Mouse (Mus musculus): ENCODE measurements at regions not wholly inside any gene's neighbourhood (a gene's known extent, or its start where the extent isn't known, plus 50 kb on each side); places are given as distances from the start of the nearest gene placed in this dataset.
A peak's percentile ranks its signal among the peaks of the same experiment; 100 is the strongest.

DNA sequence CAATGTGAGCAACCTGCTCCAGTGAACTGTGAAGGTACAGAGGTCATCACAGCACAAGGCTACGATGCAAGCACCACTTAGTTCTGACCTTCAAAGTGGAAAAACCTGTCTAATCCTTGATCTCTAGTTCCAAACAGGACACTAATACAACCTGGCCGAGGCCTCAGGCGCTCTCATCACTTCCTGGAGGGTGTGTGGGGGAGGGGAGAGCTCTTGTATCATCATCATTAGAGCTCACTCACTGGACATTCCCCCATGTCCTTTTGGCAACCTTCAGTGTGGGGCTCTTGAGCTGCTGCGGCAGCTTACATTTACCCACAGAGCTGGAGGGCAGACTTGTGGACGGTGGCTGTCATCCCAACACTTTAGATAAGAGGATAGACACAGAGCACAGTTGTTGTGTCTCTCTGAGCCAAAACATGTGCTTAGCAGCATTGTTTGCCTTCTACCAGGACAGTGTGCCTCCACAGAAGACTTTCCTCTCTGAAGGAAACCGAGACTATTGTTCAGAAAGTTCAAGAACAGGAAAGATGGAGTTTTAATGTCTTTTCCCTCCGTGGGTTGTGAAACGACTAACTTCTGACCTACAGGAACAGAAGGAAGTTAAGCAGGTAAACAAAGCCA, 115.2 kb upstream of the Mylip start:
- DNase-seq (ENCODE audit: extremely low read depth, low read depth, low spot score): no peak

DNA sequence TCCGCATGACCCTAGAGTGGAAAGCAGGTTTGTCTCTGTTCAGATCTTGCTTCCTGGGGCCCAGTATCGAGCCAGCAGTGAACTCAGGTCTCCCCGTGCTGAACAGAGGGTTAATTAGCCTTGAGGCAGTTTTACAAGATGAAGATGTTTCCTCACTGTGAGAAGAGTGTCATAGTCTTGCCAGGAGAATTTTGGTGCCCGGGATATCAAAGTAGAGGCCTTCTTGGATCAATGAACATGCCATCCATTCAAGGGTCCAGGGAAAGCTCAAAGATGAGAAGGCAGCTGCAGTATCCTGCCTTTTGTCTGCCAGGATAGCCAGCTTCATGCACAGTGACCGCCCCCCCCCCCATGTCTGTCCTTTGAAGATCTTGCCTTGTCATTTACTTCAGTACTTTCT, 114.2 kb upstream of the Mylip start:
- DNase-seq (ENCODE audit: extremely low read depth, low read depth, low spot score): no peak

DNA sequence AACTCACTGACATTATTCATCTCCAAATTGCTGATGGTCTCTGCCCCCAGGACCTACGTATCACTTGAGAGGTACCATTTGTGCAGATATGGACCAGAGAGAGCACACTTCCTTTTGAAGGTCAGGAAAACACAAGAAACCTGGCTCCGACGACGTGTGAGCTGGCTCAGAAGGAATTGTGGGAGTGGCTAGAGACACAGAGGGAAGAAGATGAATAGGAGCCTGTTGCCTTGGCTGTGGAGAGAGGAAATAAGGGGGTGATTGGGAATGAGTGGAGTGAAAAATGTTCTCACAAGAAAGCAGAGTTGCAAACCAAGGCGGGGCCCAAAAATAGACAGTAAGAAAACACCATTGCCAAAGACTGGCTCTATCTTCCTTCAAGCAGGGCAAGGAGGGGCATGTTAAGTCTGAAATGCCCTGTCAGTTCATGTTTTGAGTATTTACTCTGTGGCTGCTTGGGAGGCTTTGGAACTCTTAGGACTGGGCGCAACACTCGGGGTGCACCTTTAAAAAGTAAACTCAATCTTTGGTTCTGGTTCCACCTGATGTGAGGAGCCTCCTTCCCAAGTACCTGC, 111.6 kb upstream of the Mylip start:
- no peak for DNase-seq (ENCODE audit: extremely low read depth, low read depth, low spot score)

DNA sequence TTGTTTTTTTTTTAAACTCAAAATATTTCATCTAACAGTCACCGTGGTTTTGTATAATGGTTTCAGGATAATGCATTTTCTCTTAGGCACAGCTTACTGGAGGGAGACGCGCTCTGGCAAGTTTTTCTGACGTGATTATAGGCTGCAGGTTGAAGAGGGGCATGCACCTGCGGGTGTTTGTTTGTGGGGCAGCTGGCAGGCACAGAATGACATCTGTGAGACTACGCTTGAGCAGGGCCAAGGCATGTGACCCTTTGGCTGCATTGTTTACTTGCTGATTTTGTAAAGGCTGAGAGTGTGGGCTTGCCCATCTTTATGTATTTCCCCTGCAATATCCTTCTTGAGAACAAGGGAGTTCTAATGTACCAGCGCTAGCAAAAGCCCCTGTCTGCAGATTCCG, 108.4 kb upstream of the Mylip start:
- DNase-seq (ENCODE audit: extremely low read depth, low read depth, low spot score): no peak

DNA sequence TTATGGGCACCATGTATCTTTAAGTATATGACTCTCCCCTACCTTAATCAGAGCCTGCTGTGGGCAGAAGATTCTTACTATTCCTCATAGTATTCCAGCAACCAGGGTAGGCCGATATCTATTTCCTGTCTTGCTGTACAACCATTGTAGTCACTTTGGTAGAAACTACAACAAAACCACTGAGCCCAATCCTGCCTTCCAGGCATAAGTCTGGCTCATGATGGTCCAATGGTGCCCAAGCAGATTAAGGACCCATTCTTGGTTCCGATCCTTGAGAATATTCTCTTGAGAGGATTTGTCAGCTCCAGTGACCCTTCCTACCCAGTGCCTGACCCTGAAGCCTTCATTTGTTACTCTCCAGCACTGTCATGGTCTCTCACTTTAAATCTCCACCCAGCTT, 102.9 kb upstream of the Mylip start:
- DNase-seq (ENCODE audit: extremely low read depth, low read depth, low spot score): no peak

DNA sequence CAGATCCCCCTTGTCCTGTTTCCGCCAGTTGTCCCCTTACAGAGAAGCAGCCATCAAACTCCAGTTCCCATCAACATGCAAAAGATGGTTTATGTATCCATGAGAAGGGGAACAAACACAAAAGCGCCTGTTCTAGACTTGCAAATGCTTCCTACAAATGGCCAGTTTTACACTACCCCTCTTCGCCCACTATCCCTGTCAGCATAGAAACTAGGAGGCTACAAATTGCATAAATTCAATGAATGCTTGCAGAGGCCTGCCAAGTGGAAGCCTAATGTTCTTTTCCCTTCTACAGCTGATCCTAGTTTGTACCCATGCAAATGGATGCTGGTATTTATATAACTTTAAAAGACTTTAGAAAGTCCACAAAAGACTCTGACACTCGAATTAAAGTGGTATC, 102.3 kb upstream of the Mylip start:
- no peak for DNase-seq (ENCODE audit: extremely low read depth, low read depth, low spot score)

DNA sequence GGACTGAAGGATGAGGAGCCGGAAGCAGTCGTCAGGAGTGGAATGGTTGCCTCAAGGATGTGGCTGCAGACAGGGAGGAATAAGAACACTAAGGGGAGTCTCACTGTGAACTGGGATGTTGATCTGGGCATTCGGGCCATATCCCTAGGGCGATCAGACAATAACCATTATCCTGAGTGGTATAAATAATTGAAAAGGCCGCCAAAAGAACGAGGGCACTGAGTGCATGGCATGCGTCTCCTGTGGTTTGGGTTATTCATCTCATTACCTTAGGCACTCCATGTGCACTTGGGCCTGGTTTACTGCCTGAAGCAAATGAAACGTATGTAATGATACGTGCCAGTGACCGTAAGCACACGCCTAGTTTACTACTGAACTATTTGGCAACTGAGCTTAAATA, 99.6 kb upstream of the Mylip start:
- no peak for DNase-seq (ENCODE audit: extremely low read depth, low read depth, low spot score)

DNA sequence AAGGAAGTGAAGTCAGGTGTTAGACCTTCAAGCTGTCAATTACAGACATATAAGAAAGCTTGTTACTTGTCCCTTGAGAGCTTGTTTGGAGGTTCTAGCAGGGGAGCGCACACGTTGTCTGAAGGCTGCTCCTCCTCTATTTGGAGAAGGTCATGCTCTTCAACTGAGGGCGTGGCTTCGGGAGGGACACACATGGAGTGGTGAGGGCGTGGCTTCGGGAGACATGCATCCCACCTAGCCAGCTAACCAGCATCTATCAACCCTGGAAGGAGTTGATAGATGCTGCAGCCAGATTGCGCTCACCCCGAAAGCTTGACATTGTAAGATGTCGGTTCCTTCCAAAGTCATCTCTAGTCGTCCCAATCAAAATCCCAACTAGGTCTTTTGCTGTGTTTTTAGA, 94.9 kb upstream of the Mylip start:
- no peak for DNase-seq (ENCODE audit: extremely low read depth, low read depth, low spot score)

DNA sequence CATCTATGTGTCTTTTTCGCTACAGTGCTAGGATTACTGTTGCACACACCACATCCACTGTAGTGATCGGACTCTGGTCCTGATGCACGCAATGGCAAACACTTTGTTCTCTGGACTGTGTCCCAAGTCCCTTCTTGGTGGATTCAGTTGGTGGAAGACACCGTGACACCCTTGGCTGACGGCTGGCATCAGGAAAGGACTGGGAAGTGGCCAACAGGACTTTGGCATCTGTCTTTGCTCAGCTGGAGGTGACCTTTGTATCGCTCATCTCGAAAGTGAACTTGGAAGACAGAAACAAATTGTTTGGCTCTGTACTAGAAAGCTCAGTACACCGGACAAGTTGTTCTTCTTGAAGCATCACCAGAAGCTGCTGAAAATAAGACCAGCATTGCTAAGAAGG, 88.9 kb upstream of the Mylip start:
- DNase-seq (ENCODE audit: extremely low read depth, low read depth, low spot score): no peak

DNA sequence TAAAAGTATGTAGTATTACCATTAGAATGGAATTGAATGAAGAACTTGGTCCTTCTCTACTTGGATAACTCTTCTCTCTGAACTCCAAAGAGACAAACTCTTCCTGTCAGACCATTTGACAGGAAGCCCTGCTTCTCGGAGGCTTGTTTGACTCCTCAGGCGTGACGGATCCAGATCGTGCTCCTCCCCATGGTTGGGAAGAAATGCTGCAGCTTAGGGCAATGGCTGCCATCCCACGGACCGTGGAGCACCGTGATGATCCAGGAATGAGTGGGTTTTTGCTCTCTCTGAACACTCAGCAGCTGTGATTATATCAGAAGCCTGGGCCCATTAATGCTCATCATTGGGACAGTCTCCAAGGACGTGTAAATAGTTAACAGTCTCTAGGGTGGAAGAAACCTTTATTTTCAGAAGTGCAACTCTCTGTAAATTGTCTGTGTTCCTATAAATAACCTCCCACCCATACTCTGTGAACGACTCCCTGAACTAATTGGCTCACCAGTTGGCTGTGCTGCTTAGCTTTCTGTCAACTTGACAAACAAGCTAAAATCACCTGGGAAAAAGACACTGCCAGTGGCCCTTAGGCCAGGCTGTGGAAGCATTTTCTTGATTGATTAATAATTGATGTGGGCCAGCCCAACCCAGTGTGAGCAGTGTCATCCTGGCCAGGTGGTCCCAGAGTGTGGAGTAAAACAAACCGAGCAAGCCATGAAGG, 88.2 kb upstream of the Mylip start:
- DNase-seq (ENCODE audit: extremely low read depth, low read depth, low spot score): no peak

DNA sequence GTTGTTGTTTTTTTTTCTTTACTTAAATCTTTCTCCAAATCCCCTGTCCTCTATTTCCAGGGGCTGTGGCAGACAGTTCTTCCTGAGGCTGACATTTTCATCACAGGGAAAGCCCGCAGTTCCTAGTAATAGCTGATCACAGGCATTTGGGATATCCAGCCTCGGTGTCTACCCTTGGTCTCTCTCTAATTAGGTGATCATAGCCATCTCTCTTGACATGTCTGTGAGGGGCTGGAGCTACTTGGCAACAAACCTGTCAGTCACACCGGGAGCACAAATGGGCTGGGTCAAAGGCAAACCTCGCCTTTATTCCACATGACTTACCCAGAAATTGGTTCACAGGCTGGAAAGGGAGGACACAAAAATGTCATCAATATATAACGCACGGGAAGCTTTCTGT, 86.7 kb upstream of the Mylip start:
- DNase-seq (ENCODE audit: extremely low read depth, low read depth, low spot score): no peak

DNA sequence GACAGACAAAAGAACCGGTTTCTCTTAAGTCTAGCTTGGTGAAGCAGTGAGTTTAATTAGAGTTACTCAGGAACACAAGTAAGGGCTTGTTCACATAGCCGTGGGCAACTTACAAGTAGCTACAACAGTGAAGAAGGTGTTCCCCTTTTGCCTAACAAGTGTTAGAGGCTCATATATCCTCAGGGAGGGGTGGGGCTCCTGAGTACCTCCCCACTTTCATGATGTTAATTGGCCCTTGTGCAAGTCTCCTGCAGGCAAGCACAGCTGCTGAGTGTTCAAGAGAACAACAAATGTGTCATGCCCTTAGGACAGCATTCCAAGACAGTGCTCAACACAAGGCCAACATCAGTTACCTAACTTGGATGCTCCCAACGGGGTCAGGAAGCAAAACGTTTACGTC, 83.4 kb upstream of the Mylip start:
- peak; percentile 88 for DNase-seq (ENCODE audit: extremely low read depth, low read depth, low spot score)

DNA sequence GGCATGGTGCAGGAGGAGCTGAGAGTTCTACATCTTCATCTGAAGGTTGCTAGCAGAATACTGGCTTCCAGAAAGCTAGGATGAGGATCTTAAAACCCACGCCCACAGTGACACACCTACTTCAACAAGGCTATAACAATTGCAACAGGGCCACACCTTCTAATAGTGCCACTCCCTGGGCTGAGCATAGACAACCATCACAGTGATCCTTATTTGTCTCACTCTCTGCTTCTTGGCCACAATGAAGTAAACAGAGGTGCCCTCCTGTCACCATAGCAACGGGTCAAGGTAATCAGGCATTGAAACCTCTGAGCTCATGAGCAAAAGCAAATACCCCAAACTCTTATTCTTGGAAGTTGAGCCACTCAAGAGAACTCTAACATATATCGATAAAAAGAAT, 82.3 kb upstream of the Mylip start:
- DNase-seq (ENCODE audit: extremely low read depth, low read depth, low spot score): no peak

DNA sequence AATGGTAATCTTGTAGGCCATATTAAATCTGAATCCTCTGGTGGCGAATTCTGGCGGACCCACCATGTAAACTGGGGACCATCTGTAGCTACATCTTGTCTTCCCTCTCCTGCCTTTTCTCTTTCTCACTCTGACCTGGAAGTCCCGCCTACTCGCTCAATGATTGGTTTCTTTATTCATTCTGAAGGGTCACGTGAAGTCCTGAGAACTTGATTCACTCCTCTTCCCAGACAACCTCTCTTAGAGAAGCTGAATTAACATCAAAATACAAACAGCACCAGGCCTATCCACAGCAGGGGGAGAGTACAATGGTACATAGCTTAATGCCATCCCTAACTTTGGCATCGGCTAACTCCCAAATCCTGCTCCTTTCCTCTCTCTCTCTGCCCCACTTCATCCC, 69.9 kb upstream of the Mylip start:
- no peak for DNase-seq (ENCODE audit: extremely low read depth, low read depth, low spot score)

DNA sequence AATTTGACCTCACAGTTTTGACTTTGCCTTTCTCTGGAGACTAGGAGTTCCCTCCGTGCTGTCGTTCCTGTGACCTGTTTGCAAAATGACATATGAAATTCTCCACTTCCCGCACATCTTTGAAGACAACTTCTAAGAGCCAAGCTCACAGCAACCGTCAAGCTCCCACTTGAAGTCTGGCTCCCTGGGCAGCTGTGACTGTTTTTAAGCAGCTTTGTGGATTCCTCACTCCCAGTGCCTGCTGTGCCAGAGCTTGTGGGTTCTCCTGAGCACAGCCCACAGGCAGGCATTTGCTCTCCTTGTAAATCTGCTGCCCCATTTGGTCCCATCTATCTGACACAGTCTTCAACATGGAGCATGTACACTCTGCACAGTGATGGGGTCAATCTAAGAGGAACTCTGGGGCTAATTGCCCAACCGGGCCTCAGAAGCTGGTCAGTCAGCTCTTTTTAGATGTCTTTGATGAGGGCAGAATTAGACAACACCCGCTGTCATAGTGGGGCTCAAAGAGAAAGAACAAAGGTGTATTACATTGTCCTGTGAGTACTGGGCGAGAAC, 63.7 kb upstream of the Mylip start:
- DNase-seq (ENCODE audit: extremely low read depth, low read depth, low spot score): no peak

DNA sequence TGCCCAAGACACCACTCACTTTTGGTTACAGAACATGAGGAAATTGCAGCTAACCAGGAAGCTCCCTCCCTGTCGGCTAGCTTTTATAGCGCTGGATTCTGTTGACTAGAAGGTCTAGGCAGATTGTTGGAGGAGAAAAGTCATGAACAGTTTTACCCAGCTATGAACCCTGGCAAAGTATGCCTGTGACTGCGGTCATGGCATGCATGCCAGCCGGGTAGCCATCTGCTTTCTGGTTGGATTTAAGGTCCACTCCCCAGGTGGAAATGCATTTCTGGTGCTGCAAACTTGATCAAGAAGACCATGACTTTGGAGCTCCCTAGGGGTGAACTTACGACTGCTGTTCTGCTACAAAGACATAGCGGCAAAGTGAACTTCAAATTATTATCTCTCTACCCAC, 62.8 kb upstream of the Mylip start:
- no peak for DNase-seq (ENCODE audit: extremely low read depth, low read depth, low spot score)

DNA sequence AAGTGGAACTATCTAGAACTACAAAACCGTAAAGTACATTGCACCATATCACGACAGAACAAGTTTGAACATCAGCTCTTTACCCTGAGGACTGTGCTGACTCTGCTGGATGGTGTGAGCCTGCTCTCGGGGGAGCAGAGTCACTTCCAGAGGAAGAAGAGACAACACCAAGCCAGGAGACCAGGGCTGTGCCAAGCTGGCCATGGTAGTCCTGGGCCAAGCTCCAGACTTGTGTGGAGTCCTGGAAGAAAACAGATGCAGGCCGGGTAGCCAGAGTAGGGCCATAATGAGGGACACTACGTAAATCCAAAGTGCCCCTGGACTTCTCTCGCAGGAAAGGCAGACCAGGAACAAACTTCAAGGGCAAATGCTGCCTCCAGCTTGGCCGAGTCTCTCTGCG, 59.0 kb upstream of the Mylip start:
- no peak for DNase-seq (ENCODE audit: extremely low read depth, low read depth, low spot score)

DNA sequence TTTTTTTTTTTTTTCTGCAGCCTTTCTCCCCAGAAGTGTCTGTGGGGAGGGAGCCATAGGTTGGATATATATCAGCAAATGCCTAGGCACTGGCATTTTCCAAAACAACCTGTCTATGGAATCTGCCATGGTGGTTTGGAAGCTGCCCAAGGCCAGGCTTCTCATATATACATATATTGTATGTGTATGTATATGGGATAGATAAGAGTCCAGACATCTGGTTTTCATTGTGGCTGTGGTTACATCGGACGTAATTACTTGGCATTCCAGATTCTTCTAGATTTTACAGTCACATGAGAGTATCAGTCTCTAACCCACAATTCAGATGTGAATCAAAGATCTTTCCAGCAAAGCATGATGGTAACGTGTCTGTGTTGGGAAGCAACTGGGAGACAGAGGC, 57.5 kb upstream of the Mylip start:
- DNase-seq (ENCODE audit: extremely low read depth, low read depth, low spot score): no peak

DNA sequence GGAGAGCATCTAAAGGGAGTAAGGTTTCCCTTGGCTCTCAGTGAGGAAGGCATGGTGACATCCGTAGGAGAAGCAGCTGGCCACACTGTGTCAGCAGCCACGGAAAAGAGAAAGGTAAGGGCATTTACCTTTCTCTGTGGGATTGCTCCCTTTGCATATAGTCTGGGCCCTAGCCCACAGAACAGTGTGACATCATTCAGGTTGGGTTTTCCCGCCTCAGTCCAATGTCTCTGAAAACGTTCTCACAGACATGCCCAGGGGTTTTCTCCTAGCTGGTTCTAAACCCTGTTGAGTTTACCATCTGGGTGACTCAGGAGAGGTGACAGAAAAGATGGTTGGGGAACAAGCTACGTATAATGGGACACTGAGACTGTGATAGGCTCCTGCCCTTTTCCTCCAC, 55.9 kb upstream of the Mylip start:
- no peak for DNase-seq (ENCODE audit: extremely low read depth, low read depth, low spot score)

Measured in fat pad, adult 2 months (tissue).